Mouse (Mus musculus): ENCODE data around the gene 6030458C11Rik.

The 6030458C11Rik gene

DNA sequence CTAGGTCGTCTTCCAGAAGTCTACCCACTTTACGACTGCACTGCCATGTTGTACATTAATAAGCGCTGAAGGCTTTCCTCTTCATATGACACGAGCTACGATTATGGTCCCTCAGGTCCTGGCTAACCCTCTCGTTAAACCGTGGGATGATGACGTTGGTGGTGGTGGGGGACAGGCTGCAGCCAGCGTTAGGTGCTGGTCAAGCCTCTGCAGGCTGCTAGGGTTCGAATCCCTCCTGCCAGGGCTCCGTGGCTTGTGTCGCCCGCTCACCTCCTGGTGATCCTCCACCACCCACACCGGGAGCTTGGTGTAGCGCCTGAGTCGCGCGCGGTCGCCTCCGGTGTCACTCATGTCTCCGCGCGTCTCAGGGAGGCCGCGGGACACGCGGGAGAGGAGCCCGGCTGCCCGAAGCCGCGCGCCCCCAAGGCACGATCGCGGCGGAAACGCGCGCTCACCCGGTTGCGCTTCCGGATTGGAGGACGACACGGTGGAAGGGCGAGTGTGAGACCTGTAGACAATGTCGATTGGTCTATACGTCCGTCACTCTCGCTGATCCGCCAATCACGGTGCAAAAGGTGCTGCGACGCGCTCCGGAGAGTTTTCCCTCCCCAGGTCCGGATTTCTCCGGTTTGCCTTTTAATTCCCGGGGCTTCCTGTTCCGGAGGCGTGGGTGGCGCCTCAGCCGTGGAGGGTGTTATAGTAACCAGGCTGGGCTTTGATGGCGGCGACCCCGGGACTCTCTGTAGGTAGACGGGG is at the start of gene 6030458C11Rik, which contains the start of gene Drosha:
Gene 6030458C11Rik, minus strand, starts transcription at position 453 of the 756 bp plus-strand sequence.
Gene Drosha, plus strand, starts transcription at position 619 of the 756 bp plus-strand sequence.
- peak; percentile 99 for DNase-seq

- DNase-seq = no peak
These were observed 42.8 kb upstream of the 6030458C11Rik start for GRCm38 (mm10) chr15:12867269-12867668.

GRCm38 (mm10) chr15:12865595-12866314 is 41.3 kb upstream of the 6030458C11Rik start:
- DNase-seq = no peak

DNA sequence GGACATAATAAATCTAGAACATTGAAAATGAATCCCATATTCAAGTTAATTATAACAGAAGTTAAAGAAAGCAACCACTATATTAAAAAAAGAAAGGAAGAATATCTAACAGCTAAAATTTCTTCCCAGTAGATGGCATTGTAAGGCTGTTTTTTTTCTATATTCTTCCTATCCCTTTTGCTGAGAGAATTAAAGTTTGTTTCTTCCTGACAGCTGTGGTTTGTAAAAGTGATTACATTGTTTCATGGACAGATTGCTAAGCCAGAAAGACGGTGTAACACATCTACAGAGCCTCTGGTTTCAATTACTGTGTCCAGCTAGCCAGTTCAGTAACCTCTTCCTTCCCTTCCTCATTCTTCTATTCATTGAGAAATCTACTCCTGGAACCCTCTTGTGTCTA is 39.2 kb upstream of the 6030458C11Rik start:
- DNase-seq = no peak

DNA sequence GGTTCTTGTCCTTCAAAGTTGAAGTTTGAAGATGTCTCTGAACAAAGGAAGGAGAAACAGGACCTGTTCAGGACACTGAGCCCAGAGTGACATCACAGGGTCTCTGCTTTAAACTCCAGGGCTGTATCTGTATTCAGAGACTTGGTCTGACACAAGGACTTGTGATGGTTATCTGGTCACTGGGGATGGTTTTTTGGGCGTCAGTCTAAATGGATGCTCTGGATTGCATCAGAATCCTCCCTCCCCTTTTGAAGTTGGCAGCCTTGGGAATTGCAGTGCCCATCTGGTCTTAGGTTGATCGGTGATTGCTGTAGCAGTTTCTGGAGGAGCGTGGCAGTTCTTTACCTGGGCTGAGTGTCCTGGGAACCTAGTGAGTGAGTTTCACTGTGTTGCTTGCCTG is 37.6 kb upstream of the 6030458C11Rik start:
- DNase-seq = no peak

DNA sequence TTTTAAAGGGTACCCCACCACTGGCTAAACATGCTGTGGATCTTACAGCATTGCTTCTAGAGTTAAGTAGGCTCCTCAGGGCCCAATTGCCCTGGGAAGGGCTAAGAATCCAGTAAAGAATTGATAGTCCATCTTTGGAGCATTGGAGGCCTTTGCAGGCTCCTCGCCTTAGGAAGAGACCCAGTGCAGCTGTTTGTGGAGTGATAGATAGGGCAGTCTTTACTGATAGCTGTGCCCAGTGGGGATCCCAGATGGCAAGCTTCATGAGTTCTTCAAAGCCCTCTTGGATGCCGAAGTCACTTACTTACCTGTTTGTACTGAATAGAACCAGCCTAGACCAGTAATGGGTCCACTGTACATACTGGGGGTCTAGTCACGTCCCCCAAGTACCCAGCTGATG is 34.2 kb upstream of the 6030458C11Rik start:
- no peak for DNase-seq

DNA sequence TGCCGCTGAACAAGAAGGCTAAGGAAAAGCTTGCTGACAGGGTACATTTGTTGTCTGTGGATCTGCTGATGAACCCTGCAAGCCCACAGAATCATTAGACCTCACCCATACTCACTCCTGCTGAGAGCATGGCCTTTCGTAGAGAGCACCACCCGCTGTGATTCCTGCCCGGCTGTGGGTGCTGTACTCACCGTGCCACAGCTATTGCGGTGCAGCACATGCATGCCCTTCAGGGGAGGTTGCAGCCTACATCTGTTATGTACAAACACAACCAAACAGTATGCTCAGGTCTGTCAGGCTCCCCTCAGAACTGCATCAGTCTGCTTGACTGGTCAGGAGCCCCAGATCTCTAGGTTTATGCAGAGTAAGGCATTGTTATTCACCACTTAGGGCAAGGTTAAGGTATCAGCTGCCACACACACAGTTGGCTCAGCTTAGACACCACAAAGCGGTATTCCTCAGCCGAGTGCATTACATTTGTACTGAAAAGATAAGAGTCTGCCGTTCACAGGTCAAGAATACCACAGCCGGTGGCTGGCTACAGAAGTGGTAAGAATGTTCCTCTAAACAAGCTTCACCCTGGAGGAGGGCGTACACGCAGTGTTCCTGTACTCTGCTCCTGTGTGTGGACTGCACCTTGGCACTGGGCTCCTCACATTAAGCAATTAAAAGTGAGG is 33.5 kb upstream of the 6030458C11Rik start:
- DNase-seq = no peak

DNA sequence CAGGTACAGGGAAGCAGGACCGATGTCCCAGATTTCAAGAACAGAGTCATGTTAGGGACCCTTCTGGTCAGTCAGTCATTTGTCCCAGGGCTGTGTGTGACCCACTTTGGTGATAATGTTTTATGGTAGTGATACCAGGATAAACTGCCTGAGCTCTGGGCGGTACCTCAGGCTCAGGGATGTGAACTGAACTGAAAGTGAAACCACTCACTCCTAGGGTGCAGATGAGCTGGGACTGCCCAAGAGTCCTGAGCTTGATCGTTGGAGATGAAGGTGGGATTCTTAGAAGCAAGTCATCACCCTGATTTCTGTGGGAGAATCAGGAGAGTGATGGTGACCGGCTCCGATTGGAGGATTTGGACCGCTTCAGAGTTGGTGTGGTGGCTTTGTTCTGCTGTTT is 32.3 kb upstream of the 6030458C11Rik start:
- DNase-seq = no peak

DNA sequence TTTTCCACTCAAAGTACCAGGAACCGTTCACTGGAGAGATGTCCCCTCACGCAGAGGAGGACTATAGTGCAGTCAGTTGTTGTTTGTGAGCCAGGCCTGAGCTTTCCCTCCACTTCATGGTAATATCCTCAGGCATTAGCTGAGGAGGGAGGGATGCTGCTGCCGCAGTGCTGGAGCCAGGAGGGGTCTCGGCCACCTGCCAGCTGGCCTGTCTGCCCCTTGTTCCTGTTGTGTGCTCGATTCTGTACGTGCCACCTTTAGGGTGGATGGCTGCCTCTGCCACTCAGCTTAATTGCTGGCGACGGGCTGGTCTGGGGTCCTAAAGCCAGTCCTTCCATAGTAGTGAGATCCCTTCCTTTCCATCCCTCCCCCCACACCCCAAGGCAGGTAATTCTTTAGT is 29.0 kb upstream of the 6030458C11Rik start:
- DNase-seq = no peak

DNA sequence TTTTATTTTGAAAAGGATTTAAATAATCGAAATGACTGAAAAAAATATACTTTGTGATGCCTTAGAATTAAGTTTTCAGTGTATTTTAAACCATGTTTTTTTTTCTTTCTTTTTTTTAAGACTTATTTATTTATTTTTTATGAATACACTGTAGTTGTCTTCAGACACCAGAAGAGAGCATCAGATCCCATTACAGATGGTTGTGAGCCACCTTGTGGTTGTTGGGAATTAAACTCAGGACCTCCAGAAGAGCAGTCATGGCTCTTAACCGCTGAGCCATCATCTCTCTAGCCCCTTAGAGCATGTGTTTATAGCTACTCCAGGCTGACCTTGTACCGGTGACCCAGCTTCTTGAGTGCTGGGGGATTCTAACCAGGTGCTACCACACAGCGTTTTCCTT is 24.9 kb upstream of the 6030458C11Rik start:
- no peak for DNase-seq

- no peak for DNase-seq
These were observed 23.9 kb upstream of the 6030458C11Rik start for GRCm38 (mm10) chr15:12848196-12848975.

- DNase-seq = no peak
These were observed 18.4 kb upstream of the 6030458C11Rik start for GRCm38 (mm10) chr15:12842833-12843232.

GRCm38 (mm10) chr15:12840737-12841136 is 16.3 kb upstream of the 6030458C11Rik start:
- no peak for DNase-seq

DNA sequence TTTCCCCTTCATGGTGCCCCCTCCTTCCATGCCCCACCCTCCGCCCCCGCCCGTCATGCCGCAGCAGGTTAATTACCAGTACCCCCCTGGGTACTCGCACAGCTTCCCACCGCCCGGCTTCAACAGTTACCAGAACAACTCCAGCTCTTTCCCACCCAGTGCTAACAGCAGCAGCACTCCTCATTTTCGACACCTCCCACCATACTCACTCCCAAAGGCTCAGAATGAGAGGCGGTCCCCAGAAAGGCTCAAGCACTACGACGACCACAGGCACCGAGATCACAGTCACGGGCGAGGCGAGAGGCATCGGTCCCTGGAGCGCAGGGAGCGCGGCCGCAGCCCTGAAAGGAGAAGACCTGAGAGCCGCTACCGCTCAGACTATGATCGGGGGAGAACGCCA is 9.8 kb upstream of the 6030458C11Rik start:
- no peak for DNase-seq

GRCm38 (mm10) chr15:12833385-12833784 is 8.9 kb upstream of the 6030458C11Rik start:
- no peak for DNase-seq

DNA sequence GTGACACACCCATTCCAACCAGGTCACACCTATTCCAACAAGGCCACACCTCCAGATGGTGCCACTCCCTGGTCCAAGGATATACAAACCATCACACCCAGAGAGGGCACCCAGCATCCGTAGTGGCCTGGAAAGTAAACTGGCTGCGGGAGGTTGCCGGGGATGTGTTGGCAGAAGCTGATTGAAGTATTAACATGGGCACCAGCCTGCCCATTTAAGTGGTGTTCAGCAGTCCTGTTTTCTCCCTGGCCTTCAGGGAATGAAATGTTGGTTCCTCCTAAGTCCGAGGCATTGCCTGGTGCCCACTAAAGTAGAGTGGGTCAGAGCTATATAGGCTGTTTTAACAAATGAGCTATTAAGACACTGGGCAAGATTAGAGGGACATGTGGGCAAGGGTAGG is 8.2 kb upstream of the 6030458C11Rik start:
- no peak for DNase-seq

GRCm38 (mm10) chr15:12829878-12830277 is 5.4 kb upstream of the 6030458C11Rik start:
- no peak for DNase-seq

DNA sequence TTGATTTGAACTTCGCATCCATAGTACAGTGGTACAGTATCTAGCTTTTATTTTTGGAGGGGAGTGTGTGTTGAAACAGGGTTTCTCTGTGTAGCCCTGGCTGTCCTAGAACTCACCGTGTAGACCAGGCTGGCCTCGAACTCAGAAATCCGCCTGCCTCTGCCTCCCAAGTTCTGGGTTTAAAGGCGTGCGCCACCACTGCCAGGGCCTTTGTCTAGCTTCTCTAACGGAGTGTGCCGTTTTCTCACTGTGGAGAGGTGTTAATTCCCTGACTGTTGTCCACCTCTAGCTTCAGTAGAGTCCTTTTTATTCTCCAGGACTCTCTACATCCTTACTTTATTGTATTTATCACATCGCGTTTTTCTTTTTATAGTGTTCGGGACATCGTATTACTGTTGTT is 959 bp upstream of the 6030458C11Rik start:
- no peak for DNase-seq

DNA sequence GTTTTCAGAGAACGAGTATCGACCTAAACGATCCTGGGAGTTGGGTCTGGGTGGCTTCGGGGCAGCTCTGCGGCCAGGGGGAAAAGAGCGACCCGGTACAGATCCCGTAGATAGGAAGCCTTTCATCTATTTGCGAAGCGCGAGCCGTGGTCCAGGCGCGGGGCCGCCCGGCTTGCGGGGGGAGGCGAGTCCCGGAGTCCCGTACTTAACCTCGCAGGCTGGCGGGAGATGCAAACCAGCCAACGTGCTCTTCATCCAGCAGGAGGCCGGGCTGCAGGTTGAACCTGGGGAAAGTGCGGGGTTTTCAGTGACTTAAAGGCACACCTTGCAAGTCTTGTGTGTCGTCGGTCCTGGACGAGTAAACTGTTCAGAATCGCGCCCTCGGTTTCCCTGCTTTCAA is 516 bp upstream of the 6030458C11Rik start:
- DNase-seq = peak in 1 of 2 experiments; percentile 22

GRCm38 (mm10) chr15:12823455-12824119 is 862 bp downstream of the 6030458C11Rik start:
- no peak for DNase-seq

DNA sequence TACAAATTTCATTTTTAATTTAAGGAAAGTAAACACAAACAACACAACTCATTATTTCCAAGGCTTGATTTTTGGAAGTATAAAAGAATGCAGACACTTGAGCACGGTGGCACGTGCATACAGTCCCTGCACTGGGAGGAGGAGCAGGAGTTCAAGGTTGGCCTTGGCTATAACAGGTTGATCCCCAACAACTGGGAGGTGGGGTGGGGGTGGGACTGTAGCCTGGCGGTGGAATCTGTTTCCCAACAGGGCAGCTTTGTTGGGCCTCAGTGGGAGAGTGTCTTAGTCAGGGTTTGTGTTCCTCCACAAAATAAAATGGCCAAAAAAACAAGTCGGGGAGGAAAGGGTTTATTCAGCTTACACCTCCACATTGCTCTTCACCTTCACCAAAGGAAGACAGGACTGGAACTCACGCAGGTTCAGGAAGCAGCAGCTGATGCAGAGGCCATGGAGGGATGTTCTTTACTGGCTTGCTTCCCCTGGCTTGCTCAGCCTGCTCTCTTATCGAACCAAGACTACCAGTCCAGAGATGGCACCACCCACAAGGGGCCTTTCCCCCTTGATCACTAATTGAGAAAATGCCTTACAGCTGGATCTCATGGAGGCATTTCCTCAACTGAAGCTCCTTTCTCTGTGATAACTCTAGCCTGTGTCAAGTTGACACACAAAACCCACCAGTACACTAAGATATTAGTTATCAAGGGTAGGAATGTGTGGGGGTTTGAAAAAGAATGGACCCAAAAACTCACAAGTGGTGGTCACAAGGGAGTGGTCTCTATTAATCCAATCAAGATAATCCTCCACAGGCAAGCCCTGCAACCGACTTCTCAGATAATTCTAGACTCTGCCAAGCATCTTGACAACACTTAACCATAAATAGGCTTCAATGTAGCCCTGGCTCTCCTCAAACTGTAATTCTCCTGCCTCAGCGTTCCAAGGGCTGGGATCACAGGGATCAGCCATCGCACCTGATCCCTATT is 1.7 kb downstream of the 6030458C11Rik start:
- DNase-seq = no peak

Measured in lung, adult 18-20 months (tissue).